Mouse (Mus musculus) stomach, embryonic 14.5 days (tissue): ENCODE data around the gene Sdr39u1. TPM values are rescaled to one million over a fixed set of nuclear protein-coding genes. Genes with fewer than 3 reads are reported as not detected.
A peak's percentile ranks its signal among the peaks of the same experiment; 100 is the strongest.

ENCODE experiments used
- ATAC-seq: fragments of 200-750 bp; cut with Nextera tagmentation; 2 replicates; pipeline ENCODE4 v1.8.0; 2017; ENCODE audit warnings: low read depth, moderate TSS enrichment; ENCODE audit not compliant: insufficient number of reproducible peaks, insufficient read depth, low FRiP score
- H3K27ac ChIP-seq: fragments of 300-500 bp; sonication (generic); 2 replicates; pipeline ENCODE4 v1.5.1; 2014; ENCODE audit warnings: mild to moderate bottlenecking, low read length, moderate library complexity, mixed read lengths
- H3K27me3 ChIP-seq: fragments of 300-500 bp; sonication (generic); 2 replicates; pipeline ENCODE4 v1.6.1; 2014; ENCODE audit warnings: low read length, control low read depth, mixed read lengths; ENCODE audit not compliant: control insufficient read depth, insufficient read depth
- H3K36me3 ChIP-seq: fragments of 300-500 bp; sonication (generic); 2 replicates; pipeline ENCODE4 v1.6.1; 2014; ENCODE audit warnings: mild to moderate bottlenecking, control low read depth, low read length, moderate library complexity, mixed read lengths; ENCODE audit not compliant: control insufficient read depth, insufficient read depth
- H3K4me1 ChIP-seq: fragments of 300-500 bp; sonication (generic); 2 replicates; pipeline ENCODE4 v1.6.1; 2014; ENCODE audit warnings: low read length, control low read depth, mixed read lengths; ENCODE audit not compliant: control insufficient read depth, insufficient read depth
- H3K4me2 ChIP-seq: fragments of 300-500 bp; sonication (generic); replicated peaks from 2 replicates; pipeline ENCODE4 v1.6.1; 2014; ENCODE audit warnings: low read depth, low read length, control low read depth
- H3K4me3 ChIP-seq: fragments of 300-500 bp; sonication (generic); 2 replicates; pipeline ENCODE4 v1.5.1; 2014; ENCODE audit warnings: low read depth, low read length, control low read depth
- H3K9ac ChIP-seq: fragments of 300-500 bp; sonication (generic); replicated peaks from 2 replicates; pipeline ENCODE4 v1.6.1; 2014; ENCODE audit warnings: low read depth, mild to moderate bottlenecking, control low read depth, low read length, moderate library complexity, mixed read lengths
- H3K9me3 ChIP-seq: fragments of 300-500 bp; sonication (generic); 2 replicates; pipeline ENCODE4 v1.6.1; 2016; ENCODE audit warnings: low read depth, low read length, control low read depth; ENCODE audit not compliant: control insufficient read depth
- WGBS: fragments of 180-500 bp; shearing (Covaris S2); extraction: QIAGEN DNeasy Blood & Tissue Kit; methylation state at CpG from one replicate; pipeline ENCODE4 v1.1.7; 2014; 5-methylcytosine and 5-hydroxymethylcytosine counted together
- polyA plus RNA-seq: library from polyadenylated mRNA; unstranded; fragments of >200 nt; fragmentation: Nextera tagmentation; extraction: Ambion mirVana; gene quantifications from 2 replicates; pipeline ENCODE4 v1.2.1, GENCODE M21; 2014

Gene Sdr39u1
- polyA plus RNA-seq: 64.4 and 71.5 TPM in 2 replicates

- H3K4me3 ChIP-seq: peak within 1 kb of the TSS; percentile 36
- peaks cover 35% of the 10 kb centered on the region for H3K36me3 ChIP-seq
- peak within 1 kb of the TSS; percentile 85 for H3K4me2 ChIP-seq
- peak within 1 kb of the TSS; percentile 87 for H3K27ac ChIP-seq
- peak; percentile 92 for ATAC-seq
- H3K27me3 ChIP-seq: no peaks in the 10 kb centered on the region
- H3K9ac ChIP-seq: peak within 1 kb of the TSS; percentile 37
- H3K9me3 ChIP-seq: no peaks in the 10 kb centered on the region
- WGBS: under 1% methylated on average over 39 of the region's 39 CpGs
- H3K4me1 ChIP-seq: peaks cover 13% of the 10 kb centered on the region; the same call in 1 of the 2 replicates
Measured at GRCm38 (mm10) chr14:55899701-55900413, at the start of gene Sdr39u1. Gene Sdr39u1 (minus strand): TSS chr14:55900293.

GRCm38 (mm10) chr14:55946269-55946969 is 46.3 kb upstream of the Sdr39u1 start:
- Histone ChIP-seq H3K27ac (no peak overlapping the region), H3K4me1 (no peaks in the 10 kb centered on the region), H3K36me3 (no peaks in the 10 kb centered on the region), H3K27me3 (no peaks in the 10 kb centered on the region), H3K4me2 (no peak overlapping the region), H3K9me3 (no peaks in the 10 kb centered on the region), H3K9ac (no peak overlapping the region), H3K4me3 (no peak overlapping the region)
- 71% methylated on average over 2 of the region's 2 CpGs for WGBS
- ATAC-seq: no peak

- H3K4me1 ChIP-seq: no peaks in the 10 kb centered on the region
- no peak within 1 kb of the TSS for H3K27ac ChIP-seq
- H3K9me3 ChIP-seq: no peaks in the 10 kb centered on the region
- H3K4me3 ChIP-seq: no peak within 1 kb of the TSS
- H3K27me3 ChIP-seq: no peaks in the 10 kb centered on the region
- no peak for ATAC-seq
- WGBS: 81% methylated on average over 4 of the region's 4 CpGs
- H3K36me3 ChIP-seq: no peaks in the 10 kb centered on the region
- H3K4me2 ChIP-seq: no peak within 1 kb of the TSS
- H3K9ac ChIP-seq: no peak within 1 kb of the TSS
Measured at GRCm38 (mm10) chr14:55944575-55944974, 44.5 kb upstream of the Sdr39u1 start, which contains the start of gene Cma1. Gene Cma1 (minus strand): TSS chr14:55944675.

- Histone ChIP-seq H3K4me2 (no peak overlapping the region), H3K36me3 (no peaks in the 10 kb centered on the region), H3K4me1 (no peaks in the 10 kb centered on the region), H3K9me3 (no peaks in the 10 kb centered on the region), H3K9ac (no peak overlapping the region), H3K27me3 (no peaks in the 10 kb centered on the region), H3K27ac (no peak overlapping the region), H3K4me3 (no peak overlapping the region)
- 71% methylated on average over 11 of the region's 11 CpGs for WGBS
- ATAC-seq: no peak
Measured at GRCm38 (mm10) chr14:55943601-55944000, 43.5 kb upstream of the Sdr39u1 start.

GRCm38 (mm10) chr14:55940070-55940800 is 40.1 kb upstream of the Sdr39u1 start:
- no peak overlapping the region for H3K27ac ChIP-seq
- no peaks in the 10 kb centered on the region for H3K4me1 ChIP-seq
- no peaks in the 10 kb centered on the region for H3K36me3 ChIP-seq
- no peaks in the 10 kb centered on the region for H3K9me3 ChIP-seq
- H3K27me3 ChIP-seq: no peaks in the 10 kb centered on the region
- no peak for ATAC-seq
- H3K9ac ChIP-seq: no peak overlapping the region
- 21% methylated on average over 7 of the region's 7 CpGs for WGBS
- no peak overlapping the region for H3K4me2 ChIP-seq
- no peak overlapping the region for H3K4me3 ChIP-seq

GRCm38 (mm10) chr14:55933586-55933985 is 33.5 kb upstream of the Sdr39u1 start:
- ATAC-seq: peak; percentile 23; the same call in 1 of the 2 replicates
- no peak overlapping the region for H3K27ac ChIP-seq
- 25% methylated on average over 7 of the region's 7 CpGs for WGBS
- H3K4me3 ChIP-seq: no peak overlapping the region
- H3K36me3 ChIP-seq: no peaks in the 10 kb centered on the region
- H3K9me3 ChIP-seq: no peaks in the 10 kb centered on the region
- no peaks in the 10 kb centered on the region for H3K27me3 ChIP-seq
- no peaks in the 10 kb centered on the region for H3K4me1 ChIP-seq
- H3K4me2 ChIP-seq: no peak overlapping the region
- H3K9ac ChIP-seq: no peak overlapping the region

- Histone ChIP-seq H3K36me3 (no peaks in the 10 kb centered on the region), H3K27ac (no peak overlapping the region), H3K9ac (no peak overlapping the region), H3K4me2 (no peak overlapping the region), H3K9me3 (no peaks in the 10 kb centered on the region), H3K4me1 (no peaks in the 10 kb centered on the region), H3K4me3 (no peak overlapping the region), H3K27me3 (no peaks in the 10 kb centered on the region)
- ATAC-seq: no peak
- WGBS: 69% methylated on average over 12 of the region's 12 CpGs
Measured at GRCm38 (mm10) chr14:55929263-55929997, 29.3 kb upstream of the Sdr39u1 start.

GRCm38 (mm10) chr14:55926847-55927246 is 26.8 kb upstream of the Sdr39u1 start:
- Histone ChIP-seq H3K36me3 (no peaks in the 10 kb centered on the region), H3K4me3 (no peak overlapping the region), H3K4me1 (no peaks in the 10 kb centered on the region), H3K9ac (no peak overlapping the region), H3K9me3 (no peaks in the 10 kb centered on the region), H3K27ac (no peak overlapping the region), H3K27me3 (no peaks in the 10 kb centered on the region), H3K4me2 (no peak overlapping the region)
- no peak for ATAC-seq
- 87% methylated on average over 4 of the region's 4 CpGs for WGBS
